Mouse (Mus musculus): ENCODE measurements around the gene Zfp511.

The Zfp511 gene

DNA sequence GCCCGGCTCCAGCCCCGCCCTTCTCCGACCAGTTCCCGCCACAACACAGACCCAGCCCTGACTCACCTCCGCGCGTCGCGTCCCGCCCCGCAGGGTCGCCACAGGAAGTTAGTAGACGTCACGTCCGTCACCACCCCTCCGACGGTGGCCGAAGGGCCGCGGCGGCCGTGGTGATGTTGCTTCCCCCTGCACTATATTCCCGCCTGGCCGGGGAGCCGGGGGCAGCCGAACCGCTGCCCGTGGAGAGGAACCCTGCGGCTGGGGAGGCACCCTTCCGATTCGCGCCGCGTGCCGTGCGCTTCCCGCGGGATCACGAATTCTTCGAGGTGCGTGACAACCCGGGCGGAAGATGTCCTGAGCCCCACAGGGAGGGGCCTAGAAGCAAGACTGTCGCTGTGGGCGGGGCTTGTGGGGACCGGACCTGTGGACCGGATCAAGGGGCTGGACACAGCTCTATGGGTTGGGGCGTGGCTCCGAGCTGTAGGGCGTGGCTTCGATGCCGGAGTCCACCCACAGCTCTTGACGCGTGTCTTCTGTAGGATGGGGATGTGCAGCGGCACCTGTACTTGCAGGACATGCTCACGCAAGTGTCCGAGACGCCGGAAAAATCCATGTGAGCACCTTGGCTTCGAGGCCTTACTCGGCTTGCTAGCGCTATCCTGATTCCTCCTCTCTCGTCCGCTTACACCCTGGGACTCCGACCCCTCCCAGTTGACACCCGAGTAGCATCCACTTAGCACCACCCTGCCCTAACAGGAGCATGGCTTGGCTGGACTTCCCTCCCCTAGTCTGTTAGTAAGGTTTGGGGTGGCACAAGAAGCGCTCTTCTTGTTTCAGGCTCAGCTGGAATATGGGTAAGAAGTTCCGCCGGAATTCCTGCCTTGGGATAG is at the start of gene Zfp511, which contains the start of gene Tubgcp2:
Gene Zfp511, plus strand, starts transcription at position 111 of the 890 bp plus-strand sequence.
Gene Tubgcp2, minus strand, starts transcription at position 389 of the 890 bp plus-strand sequence.
- peak; percentile 98 for DNase-seq (ENCODE audit: low spot score)

DNA sequence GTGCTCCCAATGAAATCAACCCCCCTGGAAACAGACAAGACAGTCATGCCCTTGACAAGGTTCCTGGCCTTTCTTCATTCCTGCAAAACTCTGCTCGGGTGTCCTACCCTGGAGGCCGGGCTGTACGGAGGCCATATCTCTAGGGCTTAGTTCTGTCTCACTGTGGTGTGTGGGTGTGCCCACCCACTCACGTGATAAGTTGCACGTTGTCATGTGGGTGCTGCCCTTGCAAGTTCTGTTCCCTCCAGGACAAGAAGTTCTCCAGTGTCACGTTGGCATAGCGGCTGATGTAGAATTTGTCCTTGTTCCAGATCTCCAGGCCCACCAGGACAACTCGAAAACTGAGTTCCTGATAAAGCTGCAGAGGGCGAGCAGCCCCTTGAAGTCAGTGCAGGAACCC is 47.9 kb upstream of the Zfp511 start:
- no peak for DNase-seq (ENCODE audit: low spot score)

DNA sequence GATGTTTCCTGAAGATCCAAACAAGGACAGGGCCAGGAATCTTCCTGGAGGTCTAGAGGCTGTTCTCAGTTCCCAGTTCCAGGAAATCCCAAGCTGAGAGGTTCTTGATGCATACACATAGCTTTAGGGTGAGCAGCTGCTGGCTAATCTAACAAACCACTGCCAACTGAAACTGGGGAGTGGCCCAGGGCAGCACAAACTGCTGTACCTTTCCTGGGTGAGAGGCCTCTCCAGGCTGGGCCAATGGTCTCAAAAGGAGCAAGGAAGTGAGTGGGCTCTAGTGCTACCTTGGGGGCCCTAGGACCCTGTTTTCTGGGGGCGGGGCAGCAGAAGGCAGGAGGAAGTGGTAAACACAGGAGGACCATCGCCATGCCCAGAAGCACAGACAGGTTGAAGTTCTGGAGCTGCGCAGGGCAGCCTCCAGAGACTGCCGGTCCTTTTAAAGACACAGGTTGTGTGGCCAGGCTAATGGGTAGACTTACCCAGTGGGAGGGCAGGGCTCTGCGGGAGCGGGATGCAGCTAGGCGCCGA is 45.3 kb upstream of the Zfp511 start:
- DNase-seq (ENCODE audit: low spot score): no peak

DNA sequence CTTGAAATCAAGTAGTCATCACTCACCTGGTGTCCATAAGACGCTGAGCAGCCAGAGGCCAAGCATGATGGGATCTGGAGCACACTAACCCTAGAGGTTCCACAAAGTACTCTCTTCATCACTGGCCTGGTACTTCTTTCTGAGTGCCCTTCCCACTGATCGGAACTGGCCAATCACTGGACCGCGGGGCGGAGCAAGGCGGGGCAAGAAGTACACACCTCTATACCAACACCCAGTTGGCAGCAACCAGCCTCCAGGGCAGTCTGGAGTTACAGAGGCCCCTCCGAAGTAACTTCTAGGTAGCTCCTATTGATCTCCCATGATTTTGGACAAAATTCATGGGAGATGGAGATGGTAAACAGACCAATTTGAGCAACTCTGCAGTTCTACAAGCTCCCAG is 43.8 kb upstream of the Zfp511 start, which contains the start of gene Adam8:
Gene Adam8, minus strand, starts transcription at position 157 of the 400 bp plus-strand sequence.
- no peak for DNase-seq (ENCODE audit: low spot score)

DNA sequence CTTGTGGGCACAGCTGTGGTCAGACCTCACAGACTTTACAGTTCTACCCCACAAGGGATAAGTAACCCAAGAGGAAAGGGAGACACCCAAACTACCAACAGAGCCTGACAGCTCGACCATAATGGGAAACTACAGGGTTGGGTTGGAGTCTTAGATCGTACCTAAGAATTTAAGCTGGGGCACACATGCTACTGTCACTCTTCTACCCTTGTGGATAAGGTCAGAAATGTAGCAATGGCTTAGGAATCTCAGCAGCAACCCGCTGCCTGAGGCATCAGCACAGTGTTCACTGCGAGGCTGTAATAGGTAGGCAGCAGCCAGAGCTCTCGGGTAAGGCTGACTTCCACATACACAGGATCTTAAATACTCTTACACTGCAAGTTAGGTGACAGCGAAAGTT is 42.7 kb upstream of the Zfp511 start:
- no peak for DNase-seq (ENCODE audit: low spot score)

DNA sequence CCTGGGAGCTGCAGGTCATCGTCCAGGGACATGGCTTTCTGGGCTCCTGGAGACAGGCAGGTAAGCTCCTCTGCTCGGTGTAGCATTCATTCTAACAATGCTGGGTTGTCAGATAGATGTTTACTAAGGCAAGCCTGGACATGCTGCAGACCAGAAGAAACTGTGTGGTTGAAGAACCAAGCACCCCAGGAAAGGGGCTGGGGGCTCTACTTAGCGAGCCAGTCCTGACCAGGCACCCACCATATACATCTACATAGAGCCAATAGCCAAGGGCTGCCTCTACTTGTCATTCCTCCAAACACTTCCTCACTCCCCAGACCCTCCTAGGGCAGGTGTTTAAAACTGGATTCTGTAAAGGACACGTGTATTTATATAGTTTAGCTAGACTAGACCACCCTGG is 42.0 kb upstream of the Zfp511 start:
- no peak for DNase-seq (ENCODE audit: low spot score)

DNA sequence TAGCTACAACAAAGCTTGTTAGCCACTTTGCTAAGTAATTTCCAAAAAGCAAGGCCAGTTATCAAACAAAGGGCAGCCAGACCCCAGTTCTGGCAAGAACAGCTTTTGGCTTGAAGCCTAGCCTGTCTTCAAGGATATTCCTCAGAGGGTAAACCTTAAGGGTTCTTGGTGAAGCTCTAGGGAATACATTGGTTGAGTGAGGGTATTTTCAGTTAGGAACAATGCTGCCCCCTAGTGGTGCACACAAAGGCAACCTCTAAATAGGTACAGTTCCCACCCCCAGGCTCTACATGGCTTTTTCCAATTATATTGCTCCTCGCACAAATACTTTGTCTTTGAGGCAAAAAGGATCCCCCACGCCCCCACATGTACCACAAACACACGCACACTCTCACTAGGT is 41.5 kb upstream of the Zfp511 start:
- DNase-seq (ENCODE audit: low spot score): peak; percentile 34

DNA sequence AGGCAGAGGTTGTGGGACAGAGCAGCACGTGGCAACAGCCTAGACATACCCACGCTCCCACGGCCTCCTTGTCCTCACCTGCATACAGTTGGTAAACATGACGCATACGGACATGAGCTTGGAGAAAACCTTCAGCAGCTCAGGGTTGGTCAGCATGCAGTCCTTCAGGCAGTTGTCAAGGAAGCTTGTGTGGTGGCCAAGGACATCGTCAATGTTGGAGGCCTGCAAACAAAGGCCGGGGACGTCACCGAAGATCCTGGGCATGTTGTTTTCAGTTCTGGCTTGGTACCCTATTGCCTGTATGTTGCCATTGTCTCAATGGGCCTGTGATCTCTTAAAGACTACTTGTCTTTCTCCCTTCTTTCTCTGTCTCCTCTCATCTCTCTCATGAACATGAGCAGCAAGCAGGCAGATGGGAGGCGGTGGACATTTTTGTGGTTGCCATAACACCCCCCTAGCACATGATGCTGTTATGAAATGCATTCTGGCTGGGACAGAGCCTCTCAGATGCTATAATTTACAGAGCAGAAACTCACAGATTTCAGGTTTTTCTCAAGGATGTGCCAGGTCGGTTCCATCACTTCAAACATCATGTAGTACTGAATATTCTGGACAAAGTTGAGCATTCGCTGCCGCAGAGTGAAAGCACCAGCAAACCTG is 37.4 kb upstream of the Zfp511 start:
- no peak for DNase-seq (ENCODE audit: low spot score)

DNA sequence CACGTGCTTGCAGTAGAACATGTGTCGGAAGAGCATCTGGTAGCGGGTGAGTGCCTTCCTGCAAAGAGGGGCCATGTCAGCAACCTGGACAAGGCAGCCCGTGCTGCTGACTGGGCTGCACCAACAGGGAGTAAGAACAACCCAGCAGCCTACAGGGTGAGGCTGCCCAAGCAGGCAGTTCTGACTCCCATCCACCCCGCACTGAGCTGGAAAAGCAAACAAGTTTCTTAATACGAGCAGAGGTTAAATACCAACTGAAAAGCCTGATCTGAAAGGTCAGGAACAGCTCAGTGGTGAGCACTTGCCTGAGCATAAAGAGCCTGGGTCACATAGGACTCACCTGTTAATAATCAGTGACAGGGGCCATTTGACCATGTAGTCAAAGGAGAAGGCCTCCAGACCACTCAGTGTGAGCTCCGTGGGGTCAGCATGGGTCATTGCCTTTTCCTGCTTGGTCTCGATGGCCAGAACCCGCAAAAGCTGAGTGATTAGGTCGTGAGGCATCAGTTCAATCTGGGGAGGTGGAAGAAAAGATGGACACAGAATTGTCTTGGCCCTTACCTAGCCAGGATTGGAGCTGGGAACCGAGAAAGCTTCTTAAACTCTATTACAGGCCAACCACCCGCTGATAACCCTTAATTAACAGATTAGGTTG is 35.0 kb upstream of the Zfp511 start:
- peak; percentile 31 for DNase-seq (ENCODE audit: low spot score)

DNA sequence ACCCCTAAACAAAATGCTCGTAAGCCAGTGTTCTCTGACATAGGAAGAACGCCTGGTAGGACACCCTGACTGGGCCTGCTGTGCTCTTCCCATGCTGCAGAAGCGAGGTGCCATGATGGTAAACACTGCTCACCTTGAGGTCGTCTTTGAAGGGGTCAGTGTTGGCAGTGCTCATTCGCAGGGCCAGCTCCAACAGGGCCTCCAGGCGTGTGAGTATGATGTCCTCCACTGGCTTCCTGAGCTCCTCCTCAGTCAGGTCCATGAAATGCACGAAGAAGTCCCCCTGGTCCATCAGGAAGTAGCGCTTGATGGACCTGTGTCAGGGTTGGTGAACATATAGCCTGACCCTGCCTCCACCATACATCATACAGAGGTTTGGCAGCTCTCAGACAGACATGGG is 31.5 kb upstream of the Zfp511 start:
- no peak for DNase-seq (ENCODE audit: low spot score)

DNA sequence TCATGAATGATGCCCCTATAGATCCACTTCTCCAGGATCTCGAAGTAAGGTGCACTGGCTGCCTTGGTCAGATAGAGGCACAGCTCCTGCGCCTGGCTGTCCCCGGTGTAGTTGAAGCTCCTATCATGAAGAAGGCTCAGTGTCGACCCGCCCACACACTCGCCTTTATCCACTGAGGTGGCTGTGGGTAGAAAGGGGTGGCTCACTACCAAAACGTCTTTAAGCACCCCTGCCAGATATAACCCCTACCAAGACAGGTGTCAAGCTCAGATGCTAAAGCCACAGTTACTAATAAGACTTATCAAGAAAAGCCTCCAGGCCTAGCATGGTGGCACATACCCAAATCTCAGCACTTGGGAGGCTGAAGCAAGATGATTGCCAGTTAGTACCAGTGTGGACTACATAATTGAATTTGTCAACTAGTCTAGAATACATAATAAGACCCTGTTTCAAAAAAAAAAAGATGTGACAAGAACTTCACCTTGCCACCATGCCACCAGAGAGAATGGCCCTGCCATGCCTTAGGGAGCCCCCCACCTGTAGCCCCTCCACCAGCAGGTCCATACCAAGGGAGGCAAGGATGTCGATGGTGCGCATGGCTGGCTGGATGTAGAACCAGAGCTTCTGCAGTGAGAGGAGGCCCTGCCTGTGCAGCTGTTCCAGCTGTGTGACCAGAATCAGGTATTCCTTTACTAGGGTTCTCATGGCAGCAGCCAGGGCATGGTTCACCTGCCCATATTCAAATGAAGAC is 29.2 kb upstream of the Zfp511 start:
- no peak for DNase-seq (ENCODE audit: low spot score)

DNA sequence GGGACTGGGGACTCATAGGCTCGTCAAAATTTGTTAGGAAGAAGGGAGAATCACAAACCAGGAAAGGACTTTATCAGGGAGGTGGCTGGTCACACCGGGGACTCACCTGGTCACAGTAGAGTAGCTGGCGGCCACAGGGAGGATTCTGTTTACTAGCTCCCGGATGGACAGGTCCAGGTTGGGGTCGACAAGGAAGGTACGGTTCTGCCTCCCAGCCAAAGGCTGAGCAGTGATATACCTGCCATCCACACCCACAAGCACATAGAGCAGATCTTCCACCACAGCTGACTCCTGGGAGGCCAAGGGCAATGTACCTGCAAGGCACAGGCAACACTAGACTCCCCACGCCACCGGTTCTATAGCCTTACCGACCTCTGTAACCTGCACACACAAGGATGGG is 28.4 kb upstream of the Zfp511 start:
- no peak for DNase-seq (ENCODE audit: low spot score)

DNA sequence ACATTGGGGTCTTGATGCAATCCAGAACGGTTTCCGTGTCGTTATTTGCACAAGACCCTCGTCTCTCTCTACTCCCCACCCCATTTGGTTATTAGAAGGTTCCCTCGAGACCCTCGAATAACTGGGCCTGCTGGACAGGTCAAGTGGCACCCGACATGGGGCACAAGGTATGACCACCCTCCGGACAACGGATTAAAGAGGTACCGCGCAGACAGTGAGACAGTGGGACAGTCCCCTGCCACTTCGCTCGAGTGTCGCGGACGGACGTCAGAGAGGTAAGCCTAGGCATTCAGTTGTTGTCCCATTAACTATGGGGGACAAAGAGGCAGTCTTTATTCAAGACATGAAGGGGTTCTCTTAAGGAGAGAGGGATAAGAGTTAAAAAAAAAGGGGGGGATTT is 24.9 kb upstream of the Zfp511 start:
- DNase-seq (ENCODE audit: low spot score): no peak

DNA sequence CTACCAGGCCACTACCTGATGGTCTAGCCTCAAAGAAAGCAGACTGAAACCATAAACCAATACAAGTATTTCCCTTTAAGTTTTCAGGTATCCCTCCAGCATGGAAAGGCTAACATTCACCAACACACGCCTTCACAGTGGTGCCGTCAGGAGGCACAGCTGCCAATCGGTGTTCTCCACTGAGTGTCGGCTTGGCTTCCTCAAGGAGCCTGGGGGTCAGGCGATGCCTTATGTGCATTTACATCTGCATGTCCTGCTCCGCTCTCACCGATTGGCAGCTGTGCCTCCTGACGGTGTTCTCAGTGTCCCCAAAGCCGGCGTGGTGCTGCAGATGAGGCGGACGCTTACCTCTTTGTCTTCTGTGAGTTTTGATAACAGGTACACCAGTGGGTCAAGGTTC is 4.4 kb upstream of the Zfp511 start:
- no peak for DNase-seq (ENCODE audit: low spot score)

DNA sequence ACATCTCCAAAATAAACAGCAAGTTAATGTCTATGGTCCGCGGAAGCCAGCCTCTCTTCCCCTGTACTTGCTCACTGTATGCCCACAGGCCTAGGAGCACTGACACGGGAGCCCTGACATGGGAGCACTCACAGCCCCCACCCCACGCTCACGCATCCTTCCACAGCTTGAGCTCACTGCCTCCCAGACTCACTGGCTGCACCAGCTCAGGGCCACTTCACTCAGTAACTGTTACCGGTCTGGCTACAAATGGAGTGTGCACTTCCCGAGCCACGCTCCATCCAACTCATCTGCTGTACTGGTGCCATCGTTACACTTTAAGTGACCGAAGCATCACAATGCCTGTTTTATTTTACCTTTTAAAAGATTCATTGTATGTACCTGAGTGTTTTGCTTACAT is 3.8 kb upstream of the Zfp511 start:
- DNase-seq (ENCODE audit: low spot score): no peak

DNA sequence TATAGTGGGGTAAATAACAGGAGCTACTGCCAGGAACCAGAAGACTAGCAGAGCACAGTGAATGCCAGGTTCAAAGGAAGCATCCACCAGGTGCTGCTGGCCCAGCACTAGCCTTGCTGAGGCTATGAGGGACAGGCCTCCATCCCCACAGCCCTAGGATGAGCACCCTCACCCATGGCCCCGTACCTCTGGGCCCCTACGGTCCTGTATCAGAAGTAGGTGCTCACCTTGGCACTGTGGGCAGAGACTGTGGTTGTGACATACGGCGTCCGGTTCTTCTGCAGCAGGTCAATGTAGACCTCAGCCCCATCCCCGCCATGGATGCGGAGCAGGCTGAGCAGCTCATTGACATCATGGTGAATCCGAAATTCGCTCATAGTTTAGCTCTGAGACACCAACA is 2.8 kb upstream of the Zfp511 start:
- DNase-seq (ENCODE audit: low spot score): no peak

DNA sequence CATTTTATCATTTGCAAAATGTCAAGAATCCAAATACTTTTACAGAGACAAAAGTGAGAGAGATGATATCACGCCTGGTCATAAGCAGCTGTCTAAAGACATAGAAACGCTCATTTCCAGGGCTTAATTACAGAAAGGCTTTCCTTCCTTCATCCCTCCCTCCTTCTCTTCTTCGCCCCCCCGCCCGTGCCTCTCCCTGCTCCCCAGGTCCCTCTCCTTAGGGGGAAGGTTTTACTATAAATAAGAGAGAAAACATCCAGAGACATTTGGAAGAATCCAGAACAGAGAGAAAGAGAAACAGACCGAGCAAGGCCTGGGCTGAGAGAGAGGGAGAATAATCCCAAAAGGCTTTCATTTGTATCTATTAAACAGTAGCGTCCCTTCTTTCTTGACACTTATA is 735 bp upstream of the Zfp511 start:
- DNase-seq (ENCODE audit: low spot score): no peak

DNA sequence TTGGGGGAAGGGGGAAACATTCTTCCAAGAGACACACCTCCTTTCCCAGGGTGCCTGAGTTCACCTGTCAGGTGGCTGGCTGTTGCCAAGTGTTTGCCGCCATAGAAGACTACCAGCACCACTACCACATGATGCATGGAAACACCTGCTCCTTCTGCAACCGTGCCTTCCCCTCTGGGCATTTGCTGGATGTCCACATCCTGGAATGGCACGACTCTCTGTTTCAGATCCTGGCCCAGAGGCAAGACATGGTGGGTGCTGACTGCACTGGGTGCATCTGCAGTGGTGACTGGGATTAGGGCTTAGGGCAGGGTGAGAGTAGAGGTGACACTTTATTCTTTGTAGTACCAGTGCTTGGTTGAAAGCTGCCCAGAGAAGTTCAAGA is 972 bp downstream of the Zfp511 start:
- DNase-seq (ENCODE audit: low spot score): no peak

DNA sequence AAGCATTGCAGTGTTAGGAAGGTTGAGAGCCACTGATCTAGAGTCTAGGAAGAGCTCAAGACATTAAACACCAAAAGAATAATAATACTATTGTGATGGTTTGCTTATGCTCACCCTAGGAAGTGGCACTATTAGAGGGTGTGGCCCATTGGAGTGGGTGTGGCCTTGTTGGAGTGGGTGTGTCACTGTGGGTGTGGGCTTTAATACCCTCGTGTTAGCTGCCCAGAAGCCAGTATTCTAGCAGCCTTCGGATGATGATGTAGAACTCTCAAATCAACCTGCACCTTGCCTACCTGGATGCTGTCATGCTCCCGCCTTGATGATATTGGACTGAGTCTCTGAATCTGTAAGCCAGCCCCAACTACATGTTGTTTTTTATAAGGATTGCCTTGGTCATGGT is 6.5 kb downstream of the Zfp511 start:
- DNase-seq (ENCODE audit: low spot score): no peak

DNA sequence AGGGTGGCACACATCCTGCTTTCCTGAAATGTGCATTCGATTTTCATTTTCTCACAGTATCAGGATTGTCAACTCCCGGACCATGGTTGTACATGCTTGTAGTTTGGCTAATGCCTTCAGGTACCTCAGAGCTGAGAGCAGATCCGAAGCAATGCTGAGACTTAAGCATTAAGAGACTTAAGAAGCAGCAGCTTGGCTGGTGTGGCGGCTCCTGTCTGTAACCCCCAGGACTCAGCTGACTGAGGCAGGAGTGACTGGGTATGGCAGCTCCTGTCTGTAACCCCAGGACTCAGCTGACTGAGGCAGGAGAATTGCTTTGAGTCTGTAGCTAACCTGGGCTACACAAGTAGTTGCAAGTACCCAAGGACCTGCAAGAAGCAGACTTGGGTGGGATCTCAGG is 9.4 kb downstream of the Zfp511 start:
- DNase-seq (ENCODE audit: low spot score): no peak

DNA sequence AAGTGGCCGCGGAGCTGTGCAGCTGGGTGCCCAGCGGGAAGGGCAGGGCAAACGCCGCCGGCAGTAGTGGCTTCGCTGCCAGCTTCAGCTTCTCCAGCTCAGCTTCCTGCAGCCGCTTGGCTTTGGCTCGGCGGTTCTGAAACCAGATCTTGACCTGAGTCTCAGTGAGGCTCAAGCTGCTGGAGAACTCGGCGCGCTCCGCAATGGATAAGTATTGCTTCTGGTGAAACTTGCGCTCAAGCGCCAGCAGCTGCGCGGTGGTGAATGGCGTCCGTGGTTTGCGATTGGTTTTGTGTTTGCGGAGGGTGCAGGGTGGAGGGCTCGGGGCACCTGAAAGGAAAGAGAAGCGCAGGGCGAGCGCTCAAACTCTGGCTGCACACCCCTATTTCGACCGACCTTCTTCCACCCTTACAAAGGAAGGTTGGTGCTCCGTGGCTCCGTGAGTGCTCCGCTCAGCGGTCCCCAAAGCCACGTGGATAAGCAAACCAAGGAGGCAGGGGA is 11.7 kb downstream of the Zfp511 start:
- no peak for DNase-seq (ENCODE audit: low spot score)
